Mouse (Mus musculus) gastrocnemius, adult 8-10 months (tissue): Measurements from ENCODE around the gene Obp2a. TPM values are rescaled to one million over a fixed set of nuclear protein-coding genes. Genes with fewer than 3 reads are reported as not detected.
"Not testable (repeated sequence)": the region's sequence is repeated elsewhere in the genome, so short reads cannot be mapped to it uniquely, and the experiment has no call there.

Source experiments
- DNase-seq, 2 experiments: peaks; one replicate each; pipeline ENCODE4 v3.0.0; 2022; ENCODE audit warnings: low spot score in 2 of 2
- total RNA-seq, 4 experiments: library from RNA; stranded (reverse); gene quantifications; 2 replicates each; pipeline ENCODE4 v1.2.4; 2022

Gene Obp2a
- total RNA-seq = not detected

- not testable (repeated sequence) for DNase-seq
These were observed at the start of gene Obp2a for GRCm38 (mm10) chr2:25699743-25700142. Gene Obp2a (plus strand): TSS chr2:25700043.

GRCm38 (mm10) chr2:25652902-25653301 is 46.9 kb upstream of the Obp2a start, which contains the start of gene Lcn8:
Gene Lcn8 (plus strand): TSS chr2:25653120.
- DNase-seq = no peak

GRCm38 (mm10) chr2:25654502-25654901 is 45.3 kb upstream of the Obp2a start:
- DNase-seq = no peak

GRCm38 (mm10) chr2:25656691-25657090 is 43.2 kb upstream of the Obp2a start:
- DNase-seq = peak in 1 of 2 experiments; percentile 34

- DNase-seq = no peak
These were observed 42.6 kb upstream of the Obp2a start for GRCm38 (mm10) chr2:25657246-25657645.

- DNase-seq = no peak
These were observed 42.2 kb upstream of the Obp2a start, which contains the start of gene Lcn5 for GRCm38 (mm10) chr2:25657652-25658051. Gene Lcn5 (plus strand): TSS chr2:25657952.

GRCm38 (mm10) chr2:25660279-25660678 is 39.6 kb upstream of the Obp2a start:
- no peak for DNase-seq

GRCm38 (mm10) chr2:25661245-25661970 is 38.4 kb upstream of the Obp2a start:
- DNase-seq = no peak

GRCm38 (mm10) chr2:25663511-25663910 is 36.3 kb upstream of the Obp2a start:
- no peak for DNase-seq

GRCm38 (mm10) chr2:25664125-25664524 is 35.7 kb upstream of the Obp2a start:
- no peak for DNase-seq

GRCm38 (mm10) chr2:25666516-25666915 is 33.3 kb upstream of the Obp2a start:
- DNase-seq = no peak

GRCm38 (mm10) chr2:25676486-25676885 is 23.4 kb upstream of the Obp2a start, which contains the start of gene Lcn6:
Gene Lcn6 (plus strand): TSS chr2:25676786.
- no peak for DNase-seq

- DNase-seq = no peak
These were observed 20.3 kb upstream of the Obp2a start for GRCm38 (mm10) chr2:25679559-25679958.

- no peak for DNase-seq
These were observed 17.4 kb upstream of the Obp2a start, which contains the start of gene Lcn10 for GRCm38 (mm10) chr2:25682426-25682825. Gene Lcn10 (plus strand): TSS chr2:25682726.

- DNase-seq = no peak
These were observed 12.9 kb upstream of the Obp2a start for GRCm38 (mm10) chr2:25686941-25687340.

- peak; percentile 18 to 27 for DNase-seq
These were observed 5.2 kb upstream of the Obp2a start for GRCm38 (mm10) chr2:25694605-25695004.

GRCm38 (mm10) chr2:25696951-25697350 is 2.9 kb upstream of the Obp2a start:
- DNase-seq = no peak

GRCm38 (mm10) chr2:25698696-25699095 is 1.1 kb upstream of the Obp2a start:
- DNase-seq = no peak

GRCm38 (mm10) chr2:25701001-25701400 is 1.2 kb downstream of the Obp2a start:
- no peak for DNase-seq

- no peak for DNase-seq
These were observed 3.9 kb downstream of the Obp2a start for GRCm38 (mm10) chr2:25703706-25704105.

- DNase-seq = peak; percentile 34 to 48
These were observed 7.0 kb downstream of the Obp2a start, which contains the start of gene Bmyc for GRCm38 (mm10) chr2:25706643-25707481. Gene Bmyc (plus strand): TSS chr2:25706739.

GRCm38 (mm10) chr2:25708121-25708520 is 8.3 kb downstream of the Obp2a start:
- DNase-seq = peak; percentile 22 to 42
